ENCODE assay signal across 14 mouse cellular contexts in the genomic region with DNA sequence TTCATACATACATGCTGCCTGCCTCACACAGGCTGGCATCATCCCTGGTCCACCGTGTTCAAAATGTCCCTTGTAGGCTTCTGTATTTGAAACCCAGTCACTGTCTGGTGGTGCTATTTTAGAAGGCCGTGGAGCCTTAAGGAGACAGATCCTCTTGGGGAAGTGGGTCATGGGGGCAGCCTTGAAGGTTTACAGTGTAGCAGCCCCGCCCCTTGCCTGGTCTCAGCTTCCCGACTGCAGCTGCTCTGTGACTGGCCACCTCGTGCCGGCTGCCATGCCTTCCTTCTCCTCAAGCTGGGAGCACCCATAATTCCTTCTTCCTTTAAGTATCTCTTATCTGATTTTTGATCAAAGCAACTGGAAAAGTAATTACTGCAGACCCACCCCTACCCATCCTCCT. TPM values are rescaled to one million over a fixed set of nuclear protein-coding genes. Genes with fewer than 3 reads are reported as not detected.
A peak's percentile ranks its signal among the peaks of the same experiment; 100 is the strongest.
DNase-seq lines count a peak whose midpoint lies in the region; ATAC-seq and TF ChIP-seq lines count a peak whose summit lies in the region.
"Had no signal": no experiment of that assay in that cellular context is flagged by ENCODE, and none has a peak within 500 bp of the region (broad histone marks: within the 10 kb centered on the region; RNA-seq: fewer than 3 reads in every experiment).

No protein-coding gene starts in this region.

- no peak overlapping the region for H3K4me2 ChIP-seq in kidney, postnatal 0 days (ENCODE audit: low read length)
- H3K4me2 ChIP-seq in kidney, embryonic 14.5 days (replicated peaks; ENCODE audit: low read depth, low read length), result no peak overlapping the region
- H3K4me2 ChIP-seq: hindbrain, embryonic 14.5 days had no signal

- H3K9ac ChIP-seq in kidney, postnatal 0 days (ENCODE audit: low read depth, low read length), result no peak overlapping the region
- no peak overlapping the region for H3K9ac ChIP-seq in kidney, embryonic 14.5 days (ENCODE audit: low read depth, low read length)
- H3K9ac ChIP-seq: hindbrain, embryonic 14.5 days; liver, embryonic 14.5 days had no signal

- TF ChIP-seq CTCF in kidney, postnatal 0 days (IDR thresholded peaks at IDR 0.05; ENCODE audit: low read depth), result no peak
- no peak for TF ChIP-seq CTCF in bone marrow macrophage, adult 2 months (IDR thresholded peaks at IDR 0.05; ENCODE audit: low read depth, low read length)

- 41% methylated on average over 6 of the region's 6 CpGs for WGBS in kidney, postnatal 0 days
- 44% methylated on average over 6 of the region's 6 CpGs for WGBS in kidney, embryonic 14.5 days

- no peak overlapping the region for H3K27ac ChIP-seq in kidney, postnatal 0 days
- no peak overlapping the region for H3K27ac ChIP-seq in kidney, embryonic 14.5 days (ENCODE audit: low read depth, low read length)
- peak overlapping the region; percentile 35 for H3K27ac ChIP-seq in bone marrow macrophage, adult 2 months (ENCODE audit: insufficient read depth, low read depth, low read length)
- H3K27ac ChIP-seq: liver, embryonic 14.5 days had no signal

- peak; percentile 23 for DNase-seq in kidney, postnatal 0 days (ENCODE audit: low spot score)
- DNase-seq in lung, postnatal 4 days, result peak; percentile 33 to 52
- DNase-seq in thymus, postnatal 0 days (ENCODE audit: low spot score), result peak; percentile 51
- no peak for DNase-seq in layer of hippocampus, postnatal 14 days (ENCODE audit: low spot score in 2 of 2)
- DNase-seq in left cerebral cortex, adult 11 months (ENCODE audit: low spot score), result no peak
- DNase-seq: heart, postnatal 10 days; kidney, postnatal 25 days; layer of hippocampus, postnatal 36 days; right cerebral cortex, postnatal 25 days had no signal

- H3K36me3 ChIP-seq in kidney, postnatal 0 days (ENCODE audit: insufficient read depth, low read length), result no peaks in the 10 kb centered on the region
- no peaks in the 10 kb centered on the region for H3K36me3 ChIP-seq in kidney, embryonic 14.5 days (ENCODE audit: control insufficient read depth, insufficient read depth, low read length)

- H3K4me3 ChIP-seq in kidney, postnatal 0 days (replicated peaks; ENCODE audit: low read depth, low read length), result no peak overlapping the region
- no peak overlapping the region for H3K4me3 ChIP-seq in kidney, embryonic 14.5 days (ENCODE audit: low read length)
- H3K4me3 ChIP-seq in bone marrow macrophage, adult 2 months (ENCODE audit: insufficient read depth, low read length), result no peak overlapping the region

- H3K27me3 ChIP-seq in kidney, postnatal 0 days (ENCODE audit: insufficient read depth, low read length), result no peaks in the 10 kb centered on the region
- no peaks in the 10 kb centered on the region for H3K27me3 ChIP-seq in kidney, embryonic 14.5 days (ENCODE audit: control insufficient read depth, insufficient read depth, low read length)

- TF ChIP-seq POLR2A in bone marrow macrophage, adult 2 months (IDR thresholded peaks at IDR 0.05; ENCODE audit: borderline replicate concordance, low read depth, low read length), result no peak

- no peaks in the 10 kb centered on the region for H3K9me3 ChIP-seq in kidney, postnatal 0 days (replicated peaks; ENCODE audit: low read length)
- H3K9me3 ChIP-seq in kidney, embryonic 14.5 days (ENCODE audit: control insufficient read depth, low read length), result peaks cover 4% of the 10 kb centered on the region; the same call in 1 of the 2 replicates

- H3K4me1 ChIP-seq in kidney, postnatal 0 days (replicated peaks; ENCODE audit: insufficient read depth, low read length), result 0 out of 2 replicates have a peak, but pooled peaks cover 4% of the 10 kb centered on the region
- H3K4me1 ChIP-seq in kidney, embryonic 14.5 days (ENCODE audit: control insufficient read depth, insufficient read depth, low read length), result peaks cover 10% of the 10 kb centered on the region; the same call in 1 of the 2 replicates
- H3K4me1 ChIP-seq in bone marrow macrophage, adult 2 months (ENCODE audit: control insufficient read depth, insufficient read depth, low read length), result peaks cover 22% of the 10 kb centered on the region

- ATAC-seq in kidney, postnatal 0 days (replicated peaks; ENCODE audit: low FRiP score, low read depth), result no peak
- ATAC-seq in kidney, embryonic 14.5 days (ENCODE audit: low FRiP score, low TSS enrichment), result no peak
- ATAC-seq: intestine, postnatal 0 days had no signal

RNA-seq across cellular contexts. Expression of gene Dnah17, which starts 4.8 kb away (rescaled TPM):
- polyA plus RNA-seq in kidney, postnatal 0 days (2015; fragmentation: Nextera tagmentation; extraction: Ambion mirVana), result 0.08 and 0.12 TPM in 2 replicates
- polyA plus RNA-seq in kidney, embryonic 14.5 days (2014; fragmentation: Nextera tagmentation; extraction: Ambion mirVana), result 0.20 and 0.23 TPM in 2 replicates
- polyA plus RNA-seq in bone marrow macrophage, adult 2 months (2012; ENCODE audit: insufficient read depth, insufficient read length, missing spikeins), result 0.29 and 0.41 TPM in 2 replicates
- 0.63 and 0.88 TPM in 2 replicates for polyA plus RNA-seq in thymus, postnatal 0 days (2015; fragmentation: Nextera tagmentation; extraction: Ambion mirVana)
- total RNA-seq in layer of hippocampus, postnatal 14 days (2021), result under 1 TPM; 0.05 to 0.36 TPM

Comparison
In these comparisons a context has a peak if more than half of its experiments do, and no peak if none do; other contexts are left out.
1. DNase-seq: peak in kidney, postnatal 0 days (single experiment), lung, postnatal 4 days (2 of 2) and thymus, postnatal 0 days (single experiment); none in layer of hippocampus, postnatal 14 days (0 of 2) and left cerebral cortex, adult 11 months (single experiment).